Mouse (Mus musculus): Measurements from ENCODE around the gene Stk31.
"Not testable (repeated sequence)": the region's sequence is repeated elsewhere in the genome, so short reads cannot be mapped to it uniquely, and the experiment has no call there.

DNA sequence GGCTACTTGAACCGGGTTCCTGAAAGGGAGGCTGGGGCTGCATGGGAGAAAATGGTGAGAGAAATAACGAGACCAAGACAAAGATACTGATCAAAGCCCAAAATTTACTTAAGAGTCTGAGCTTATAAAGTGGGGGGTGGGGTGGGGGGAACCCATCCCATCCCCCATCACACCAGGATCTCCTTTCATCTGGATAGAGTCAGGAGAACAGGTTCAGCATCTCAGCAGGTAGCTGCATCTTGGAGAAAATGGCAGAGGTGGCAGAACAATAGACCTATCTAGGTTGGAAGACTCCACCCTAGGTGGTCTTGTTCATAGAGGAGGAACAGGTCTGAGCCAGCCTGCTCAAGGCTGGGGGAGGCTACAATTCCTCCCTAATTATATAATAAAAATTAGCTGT, 17.6 kb downstream of the Stk31 start:
- TF ChIP-seq TAL1, GATA1 (IDR thresholded peaks at IDR 0.05; ENCODE audit: low read length): not testable (repeated sequence)

Data from erythroblast, embryonic 14.5 days (primary cell).